Mouse (Mus musculus): ENCODE results near the gene Dcxr.

GRCm38 (mm10) chr11:120704486-120705325 is 22.4 kb downstream of the Dcxr start:
- TF ChIP-seq CTCF (IDR thresholded peaks at IDR 0.05 in 2 of 3, conservative IDR thresholded peaks at IDR 0.05 in 1 of 3; ENCODE audit: control insufficient read depth in 1 of 3, insufficient read depth in 1 of 3, low read depth in 2 of 3, low read length in 3 of 3, poor library complexity in 1 of 3, severe bottlenecking in 1 of 3) (no peak), POLR2AphosphoS2 (IDR thresholded peaks at IDR 0.05; ENCODE audit: low read length) (no peak), E2F4 (IDR thresholded peaks at IDR 0.05; ENCODE audit: borderline replicate concordance, low read depth, low read length) (no peak), USF1 (IDR thresholded peaks at IDR 0.05; ENCODE audit: low read depth, low read length) (no peak), POLR2A (IDR thresholded peaks at IDR 0.05; ENCODE audit: control insufficient read depth in 1 of 2, insufficient read depth in 1 of 2, low read depth in 1 of 2, low read length in 2 of 2, poor library complexity in 1 of 2) (no peak), SIN3A (IDR thresholded peaks at IDR 0.05; ENCODE audit: low read length) (no peak), MYC (IDR thresholded peaks at IDR 0.05; ENCODE audit: low read depth, low read length) (no peak), CHD2 (IDR thresholded peaks at IDR 0.05; ENCODE audit: low read length) (no peak), EP300 (IDR thresholded peaks at IDR 0.05; ENCODE audit: low read depth in 1 of 2, low read length in 2 of 2) (no peak), RAD21 (IDR thresholded peaks at IDR 0.05; ENCODE audit: low read depth, low read length) (no peak), SMC3 (IDR thresholded peaks at IDR 0.05; ENCODE audit: low read depth, low read length) (no peak), MAZ (IDR thresholded peaks at IDR 0.05; ENCODE audit: low read depth, low read length) (no peak), MXI1 (IDR thresholded peaks at IDR 0.05; ENCODE audit: low read depth, low read length) (no peak)

All from MEL (cell line).